Mouse (Mus musculus) megakaryocyte, embryonic 14.5 days (primary cell): ENCODE measurements around the gene Gzmm.

Experiments
- FLI1 ChIP-seq: IDR thresholded peaks from 2 replicates; pipeline ENCODE4 v1.6.1; 2012; ENCODE audit warnings: low read length, inconsistent platforms, mixed read lengths
- GATA1 ChIP-seq: IDR thresholded peaks from 3 replicates; pipeline ENCODE4 v1.6.1; 2012; ENCODE audit warnings: mixed read lengths, low read length, inconsistent platforms, borderline replicate concordance

GRCm38 (mm10) chr10:79707759-79708158 is 18.9 kb downstream of the Gzmm start:
- TF ChIP-seq GATA1 = no peak
- TF ChIP-seq FLI1 = no peak
